Mouse (Mus musculus) mesoderm, embryonic 11.5 days (tissue): ENCODE measurements around the gene 5031439G07Rik.

ENCODE experiments used
- DNase-seq: peaks from one replicate; pipeline ENCODE4 v3.0.0-alpha.2; 2012; ENCODE audit warnings: low read depth, low spot score

The 5031439G07Rik gene

GRCm38 (mm10) chr15:84995041-84995440 is 6.7 kb upstream of the 5031439G07Rik start:
- DNase-seq: no peak

DNA sequence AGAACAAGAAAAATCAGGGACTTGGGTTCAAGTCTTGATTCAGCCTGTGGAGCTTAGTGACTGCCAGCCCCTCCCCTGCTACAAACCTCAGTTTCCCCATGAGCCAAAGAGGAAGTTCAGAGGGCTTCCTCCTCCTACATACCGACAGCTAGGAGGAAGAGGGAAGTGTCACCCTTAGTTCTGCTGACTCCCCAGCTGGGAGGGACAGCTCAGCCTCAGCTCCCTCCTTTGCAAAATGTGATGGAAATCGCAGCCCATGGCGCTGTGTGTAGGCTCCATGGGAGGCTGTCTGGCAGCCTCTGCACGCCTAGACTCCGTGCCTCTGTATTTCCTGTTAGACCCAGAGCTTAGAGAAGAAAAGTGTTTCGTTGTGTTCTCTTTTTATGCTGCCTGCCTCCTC is 6.1 kb upstream of the 5031439G07Rik start:
- no peak for DNase-seq

DNA sequence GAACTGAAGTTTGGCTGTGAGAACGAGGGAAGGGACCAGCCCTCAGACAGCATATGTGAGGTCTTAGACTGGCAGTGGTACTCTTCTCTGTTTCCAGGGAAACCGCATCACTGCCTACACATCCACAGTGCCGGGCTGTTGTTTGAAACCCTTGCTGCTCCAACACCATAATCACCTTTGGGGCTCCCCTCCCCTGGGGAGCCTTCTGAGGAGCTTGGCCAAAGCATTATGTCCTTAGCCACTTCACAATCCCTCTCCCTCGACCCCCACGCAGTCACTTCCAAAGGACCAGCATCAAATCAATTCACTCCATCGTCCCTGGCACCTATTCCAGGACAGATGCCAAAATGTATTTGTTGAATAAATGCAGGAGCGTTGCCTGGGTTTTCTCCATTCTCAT is 1.4 kb upstream of the 5031439G07Rik start:
- DNase-seq: no peak

DNA sequence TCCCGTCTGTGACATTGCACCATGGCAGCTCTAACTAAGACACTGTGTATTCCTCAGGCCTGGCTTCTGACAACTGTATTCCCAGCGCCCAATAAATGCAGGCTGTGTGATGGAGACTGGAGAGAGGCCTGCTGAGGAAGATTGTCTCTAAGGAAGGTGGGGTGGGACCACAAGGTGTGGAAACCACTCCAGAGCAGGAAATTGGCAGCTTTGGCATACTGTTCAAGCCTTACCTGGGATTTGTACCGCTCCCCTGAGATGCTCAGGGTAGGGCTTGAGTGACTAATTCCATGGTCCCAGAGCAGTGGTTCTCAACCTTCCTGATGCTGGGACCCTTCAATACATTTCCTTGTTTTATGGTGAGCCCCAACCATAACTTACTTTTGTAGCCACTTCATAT is 747 bp upstream of the 5031439G07Rik start:
- no peak for DNase-seq

DNA sequence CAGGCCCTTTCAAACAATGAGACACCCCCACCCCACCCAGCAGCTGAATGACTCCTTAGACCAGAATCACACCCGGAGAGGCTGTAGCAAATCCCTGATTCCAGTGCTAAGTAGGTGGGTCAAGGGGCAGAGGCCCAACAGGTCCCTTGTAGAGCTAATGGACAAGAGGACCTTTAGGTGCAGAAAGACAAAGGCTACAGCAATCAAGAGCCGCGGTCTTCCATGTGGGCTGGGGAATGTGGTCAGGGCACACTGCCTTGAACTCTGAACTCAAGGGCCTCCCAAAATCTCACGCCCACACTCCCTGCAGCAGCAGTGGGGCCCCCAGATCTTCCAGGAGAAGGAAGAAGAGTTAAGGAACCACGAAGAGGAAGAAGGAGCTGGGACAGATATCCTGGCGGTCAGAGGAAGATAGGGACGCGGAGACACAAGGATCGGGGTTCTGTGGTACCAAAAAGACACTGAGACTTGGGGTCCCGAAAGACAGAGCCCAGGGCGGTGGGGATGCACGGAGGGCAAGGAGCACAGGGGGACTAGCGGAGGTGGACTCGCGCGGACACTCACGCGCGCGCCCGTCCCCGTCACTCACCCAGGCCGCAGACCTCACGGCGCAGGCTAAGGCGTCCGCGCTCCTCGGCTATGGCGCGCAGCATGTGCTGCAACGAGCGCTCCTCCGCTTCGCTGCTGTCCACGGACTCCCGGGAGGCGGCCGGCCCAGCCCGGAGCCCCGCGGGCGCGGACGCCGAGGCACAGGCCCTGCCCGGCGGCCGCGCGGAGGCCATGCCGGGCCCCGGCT is 1.1 kb downstream of the 5031439G07Rik start:
- DNase-seq: peak; percentile 42

DNA sequence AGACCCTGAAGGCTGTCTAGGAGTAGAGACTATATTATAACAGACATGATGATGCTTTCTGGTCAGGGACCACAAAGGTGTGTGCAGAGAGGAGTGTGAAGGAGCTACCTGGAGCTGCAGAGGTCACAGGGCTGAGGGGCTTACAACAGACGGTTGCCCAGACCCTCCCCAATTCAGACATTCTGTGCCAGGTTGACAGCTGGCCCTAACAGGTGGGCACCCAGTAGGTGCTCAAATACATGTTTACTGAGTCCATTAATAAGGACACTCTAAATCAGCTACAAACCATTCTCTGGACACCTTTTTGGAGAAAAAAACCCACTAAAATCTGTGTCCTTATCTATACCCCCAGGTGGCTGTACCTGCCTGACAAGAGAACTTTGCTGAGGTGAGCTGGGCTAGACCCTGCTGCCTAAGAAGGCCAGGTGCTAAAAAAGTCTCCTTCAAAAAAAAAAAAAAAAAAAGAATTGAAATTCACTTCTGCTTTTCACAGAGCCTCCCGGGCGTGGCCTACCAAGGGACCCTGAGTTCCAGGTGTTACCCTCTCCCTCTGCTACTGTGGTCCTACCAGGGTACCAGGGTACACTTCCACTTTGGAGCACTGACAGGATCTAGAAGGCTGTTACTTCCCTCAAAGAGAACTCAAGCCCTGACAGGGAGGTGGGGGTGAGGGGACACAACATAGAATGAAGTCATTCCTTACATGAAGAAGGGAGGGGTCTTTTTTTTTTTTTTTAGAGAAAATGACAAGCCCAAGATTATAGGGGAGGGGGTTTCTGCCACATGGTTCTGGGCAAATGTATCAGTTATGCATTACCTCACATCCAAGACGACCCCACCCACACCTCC is 2.0 kb downstream of the 5031439G07Rik start:
- DNase-seq: no peak

- no peak for DNase-seq
These were observed 2.7 kb downstream of the 5031439G07Rik start for GRCm38 (mm10) chr15:84985516-84986160.

DNA sequence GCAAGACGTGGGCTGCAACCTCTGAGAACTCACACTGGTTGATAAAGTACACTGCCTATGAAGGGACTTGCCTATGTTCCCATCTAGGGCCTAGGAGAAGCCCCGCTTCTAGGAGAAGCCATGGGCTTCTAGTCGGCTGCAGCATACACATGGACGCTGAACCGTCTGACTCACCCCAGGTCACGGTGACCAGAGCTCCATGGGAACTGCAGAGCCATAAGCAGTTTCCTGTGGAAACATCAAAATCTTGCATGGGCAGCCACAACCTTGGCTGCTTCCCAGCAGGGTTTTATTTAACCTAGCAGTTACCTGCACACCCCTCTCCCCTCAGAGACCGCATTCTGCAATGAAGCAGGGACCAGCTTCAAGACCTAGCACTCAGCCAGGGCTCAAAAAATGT is 4.6 kb downstream of the 5031439G07Rik start:
- no peak for DNase-seq

GRCm38 (mm10) chr15:84982888-84983287 is 5.5 kb downstream of the 5031439G07Rik start:
- DNase-seq: no peak

DNA sequence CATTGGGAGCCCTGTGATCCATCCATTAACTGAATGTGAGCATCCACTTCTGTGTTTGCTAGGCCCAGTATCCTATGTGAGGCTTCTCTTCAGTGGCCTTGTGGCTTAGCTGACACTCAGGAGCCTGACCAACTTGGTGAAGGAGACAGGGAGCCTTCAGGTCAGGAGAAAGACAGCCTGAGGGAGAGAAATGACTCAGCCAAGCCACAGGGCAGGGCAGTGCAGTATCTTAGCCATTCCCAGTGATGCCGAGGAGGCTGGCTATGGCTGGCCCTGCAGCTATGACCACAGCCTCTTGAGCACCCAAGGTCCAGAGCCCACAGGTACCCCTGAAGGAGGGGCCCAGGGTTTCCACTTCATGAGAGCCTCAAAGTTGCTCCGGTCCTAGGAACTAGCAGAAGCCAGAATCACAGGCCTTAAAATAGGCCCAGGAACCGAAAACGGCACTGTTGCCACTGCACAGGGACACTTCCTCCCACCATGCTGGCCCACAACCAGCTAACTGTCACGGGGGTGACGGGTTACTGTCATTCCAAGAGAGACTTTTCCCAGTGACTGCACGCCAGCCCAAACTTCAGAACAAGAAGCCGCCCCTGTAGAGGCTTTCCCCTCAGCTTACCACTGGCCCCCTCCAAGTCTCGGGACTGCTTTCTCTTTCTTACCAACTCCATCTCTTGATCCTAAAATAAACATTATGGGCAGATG is 6.6 kb downstream of the 5031439G07Rik start:
- no peak for DNase-seq

GRCm38 (mm10) chr15:84975729-84976128 is 12.6 kb downstream of the 5031439G07Rik start:
- DNase-seq: peak; percentile 30

- peak; percentile 47 for DNase-seq
These were observed 14.8 kb downstream of the 5031439G07Rik start for GRCm38 (mm10) chr15:84973544-84973871.

- DNase-seq: no peak
These were observed 15.3 kb downstream of the 5031439G07Rik start for GRCm38 (mm10) chr15:84972860-84973543.

- DNase-seq: no peak
These were observed 19.8 kb downstream of the 5031439G07Rik start for GRCm38 (mm10) chr15:84968534-84968933.

DNA sequence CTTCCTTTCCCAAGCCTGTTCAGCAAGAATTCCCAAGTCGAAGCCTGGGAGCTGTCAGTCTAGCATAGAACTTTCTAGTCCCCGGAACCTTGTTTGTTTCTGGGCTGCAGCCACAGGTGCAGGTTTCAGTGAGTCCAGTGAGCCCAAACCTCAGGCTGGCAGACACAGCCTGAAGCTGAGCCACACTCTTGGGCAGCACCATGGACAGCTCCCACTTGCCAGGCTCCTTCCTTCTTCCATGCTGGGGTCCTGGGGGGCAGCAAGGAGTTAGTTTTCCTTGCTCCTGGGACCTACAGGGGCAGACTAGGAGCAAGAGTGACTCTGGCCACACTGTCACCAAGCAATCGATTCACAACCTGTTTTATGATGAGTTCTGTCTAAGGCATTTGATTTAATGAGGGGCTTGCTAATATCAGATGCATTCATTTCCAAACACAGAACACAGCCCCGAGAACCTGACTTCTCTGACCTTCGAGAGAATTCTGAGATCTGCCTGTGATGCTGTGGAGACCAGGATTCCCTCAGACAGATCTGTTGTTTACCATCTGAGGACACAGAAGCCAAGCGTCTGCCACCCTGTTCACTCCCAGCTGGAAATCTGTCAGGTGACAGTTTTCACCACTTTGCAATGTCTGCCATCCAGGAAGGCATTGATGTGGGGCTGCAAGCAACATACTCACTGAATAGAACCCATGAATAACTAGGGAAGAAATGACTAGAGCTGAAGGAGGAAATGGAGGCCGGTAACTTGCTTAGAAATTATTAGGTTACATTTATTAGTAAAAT is 22.6 kb downstream of the 5031439G07Rik start:
- DNase-seq: peak; percentile 79

DNA sequence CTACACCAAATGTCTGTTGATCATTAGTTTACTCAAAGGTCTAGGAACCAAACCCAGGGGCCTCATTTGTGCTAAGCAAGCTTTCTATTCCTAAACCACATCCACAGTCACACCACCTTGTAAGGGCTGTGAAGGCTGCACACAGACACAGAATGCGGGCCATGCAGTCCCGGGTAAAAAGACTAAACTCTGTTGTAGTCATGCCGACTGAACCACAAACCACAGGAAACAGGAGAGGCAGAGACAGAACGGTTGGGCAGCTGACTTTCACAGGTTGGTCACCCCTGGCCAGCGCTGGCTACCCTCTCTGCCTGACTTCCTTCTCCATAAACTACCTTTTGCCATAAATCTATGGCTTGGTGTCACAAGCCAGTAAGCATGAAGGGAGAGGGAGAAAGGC is 23.6 kb downstream of the 5031439G07Rik start:
- DNase-seq: no peak

GRCm38 (mm10) chr15:84962518-84962917 is 25.8 kb downstream of the 5031439G07Rik start:
- DNase-seq: no peak

DNA sequence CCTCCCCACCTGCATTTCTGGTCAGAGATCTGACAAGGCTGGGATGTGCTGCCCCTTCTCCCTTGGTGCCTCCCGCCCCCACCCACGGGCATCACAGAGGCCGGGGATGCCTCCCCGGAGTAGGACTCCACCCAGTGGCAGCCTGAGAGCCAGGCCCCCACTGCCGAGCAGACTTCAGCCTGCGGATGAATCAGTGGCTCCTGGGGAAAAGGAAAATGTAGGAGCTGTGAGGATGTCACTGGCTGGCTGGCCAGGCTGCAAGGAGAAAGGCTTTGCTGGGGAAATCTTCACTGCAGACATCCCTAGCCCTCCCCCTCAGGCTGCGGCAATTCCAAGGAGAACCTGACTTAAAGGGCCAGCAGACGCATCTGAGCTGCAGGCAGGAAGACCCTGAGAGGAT is 27.7 kb downstream of the 5031439G07Rik start:
- DNase-seq: no peak

GRCm38 (mm10) chr15:84959891-84960290 is 28.5 kb downstream of the 5031439G07Rik start:
- no peak for DNase-seq

GRCm38 (mm10) chr15:84958331-84958730 is 30.0 kb downstream of the 5031439G07Rik start:
- no peak for DNase-seq
